Comparison of ENCODE assay signal across 33 mouse cellular contexts in genomic region chr19:59276354-59276753, GRCm38 (mm10). TPM values are rescaled to one million over a fixed set of nuclear protein-coding genes. Genes with fewer than 3 reads are reported as not detected.
DNase-seq lines count a peak whose midpoint lies in the region; ATAC-seq and TF ChIP-seq lines count a peak whose summit lies in the region.
"Had no signal": no experiment of that assay in that cellular context is flagged by ENCODE, and none has a peak within 500 bp of the region (broad histone marks: within the 10 kb centered on the region; RNA-seq: fewer than 3 reads in every experiment).

No protein-coding gene starts in this region.

- H3K4me3 ChIP-seq in embryonic facial prominence, embryonic 12.5 days, result no peak overlapping the region
- H3K4me3 ChIP-seq in embryonic facial prominence, embryonic 10.5 days, result no peak overlapping the region
- no peak overlapping the region for H3K4me3 ChIP-seq in hindbrain, embryonic 13.5 days
- no peak overlapping the region for H3K4me3 ChIP-seq in hindbrain, postnatal 0 days (ENCODE audit: low read length)
- H3K4me3 ChIP-seq in neural tube, embryonic 15.5 days (replicated peaks), result no peak overlapping the region
- H3K4me3 ChIP-seq: forebrain, embryonic 12.5 days; heart, embryonic 15.5 days; kidney, embryonic 15.5 days; limb, embryonic 13.5 days had no signal

- no peaks in the 10 kb centered on the region for H3K4me1 ChIP-seq in embryonic facial prominence, embryonic 12.5 days
- peaks cover 3% of the 10 kb centered on the region; the same call in 1 of the 2 replicates for H3K4me1 ChIP-seq in embryonic facial prominence, embryonic 10.5 days
- peaks cover 13% of the 10 kb centered on the region; the same call in 1 of the 2 replicates for H3K4me1 ChIP-seq in hindbrain, embryonic 13.5 days (replicated peaks)
- H3K4me1 ChIP-seq in hindbrain, postnatal 0 days (ENCODE audit: insufficient read depth, low read length), result no peaks in the 10 kb centered on the region
- H3K4me1 ChIP-seq in neural tube, embryonic 15.5 days, result no peaks in the 10 kb centered on the region
- H3K4me1 ChIP-seq: forebrain, embryonic 12.5 days; heart, embryonic 15.5 days; kidney, embryonic 15.5 days; limb, embryonic 13.5 days had no signal

- H3K4me2 ChIP-seq in embryonic facial prominence, embryonic 12.5 days (replicated peaks), result no peak overlapping the region
- no peak overlapping the region for H3K4me2 ChIP-seq in hindbrain, embryonic 13.5 days
- no peak overlapping the region for H3K4me2 ChIP-seq in hindbrain, postnatal 0 days (ENCODE audit: low read depth, low read length)
- no peak overlapping the region for H3K4me2 ChIP-seq in neural tube, embryonic 15.5 days
- H3K4me2 ChIP-seq: forebrain, embryonic 12.5 days; heart, embryonic 15.5 days; kidney, embryonic 15.5 days; limb, embryonic 13.5 days; lung, embryonic 14.5 days had no signal

- no peak for DNase-seq in embryonic facial prominence, embryonic 10.5 days (ENCODE audit: low spot score)
- no peak for DNase-seq in hindbrain, postnatal 0 days (ENCODE audit: low spot score)
- peak; percentile 32 for DNase-seq in neural tube, embryonic 10.5 days (ENCODE audit: extremely low spot score, low spot score)
- no peak for DNase-seq in urinary bladder, postnatal 4 days (ENCODE audit: low spot score in 2 of 2)
- DNase-seq: adrenal gland, postnatal 14 days; cerebellum, adult 11 months; cerebellum, adult 9-10 months; forebrain, postnatal 0 days; gastrocnemius, postnatal 10 days; heart, postnatal 4 days; kidney, adult 18-20 months; kidney, postnatal 25 days; lung, embryonic 14.5 days; lung, postnatal 14 days; midbrain, embryonic 14.5 days; thymus, adult 2 months; thymus, postnatal 36 days had no signal

- no peak for TF ChIP-seq CTCF in hindbrain, postnatal 0 days (IDR thresholded peaks at IDR 0.05; ENCODE audit: low read depth)

- H3K27ac ChIP-seq in embryonic facial prominence, embryonic 12.5 days, result no peak overlapping the region
- H3K27ac ChIP-seq in embryonic facial prominence, embryonic 10.5 days (replicated peaks), result no peak overlapping the region
- no peak overlapping the region for H3K27ac ChIP-seq in hindbrain, embryonic 13.5 days
- no peak overlapping the region for H3K27ac ChIP-seq in hindbrain, postnatal 0 days
- H3K27ac ChIP-seq in neural tube, embryonic 15.5 days (replicated peaks), result no peak overlapping the region
- H3K27ac ChIP-seq: forebrain, embryonic 12.5 days; heart, embryonic 15.5 days; kidney, embryonic 15.5 days; limb, embryonic 13.5 days; liver, embryonic 14.5 days had no signal

- no peaks in the 10 kb centered on the region for H3K27me3 ChIP-seq in embryonic facial prominence, embryonic 12.5 days
- no peaks in the 10 kb centered on the region for H3K27me3 ChIP-seq in embryonic facial prominence, embryonic 10.5 days (replicated peaks; ENCODE audit: low read depth, poor library complexity, severe bottlenecking)
- H3K27me3 ChIP-seq in hindbrain, embryonic 13.5 days, result no peaks in the 10 kb centered on the region
- no peaks in the 10 kb centered on the region for H3K27me3 ChIP-seq in hindbrain, postnatal 0 days (ENCODE audit: insufficient read depth, low read length)
- no peaks in the 10 kb centered on the region for H3K27me3 ChIP-seq in neural tube, embryonic 15.5 days (replicated peaks)
- H3K27me3 ChIP-seq: forebrain, embryonic 12.5 days; heart, embryonic 15.5 days; kidney, embryonic 15.5 days; limb, embryonic 13.5 days had no signal

- no peak overlapping the region for H3K9ac ChIP-seq in embryonic facial prominence, embryonic 12.5 days
- no peak overlapping the region for H3K9ac ChIP-seq in hindbrain, embryonic 13.5 days
- no peak overlapping the region for H3K9ac ChIP-seq in hindbrain, postnatal 0 days (replicated peaks; ENCODE audit: low read length)
- no peak overlapping the region for H3K9ac ChIP-seq in neural tube, embryonic 15.5 days (replicated peaks)
- H3K9ac ChIP-seq: forebrain, embryonic 12.5 days; forebrain, postnatal 0 days; heart, embryonic 15.5 days; kidney, embryonic 15.5 days; limb, embryonic 13.5 days; liver, embryonic 14.5 days; lung, embryonic 14.5 days had no signal

- 0 out of 2 replicates have a peak, but pooled peaks have one; percentile 15 for ATAC-seq in embryonic facial prominence, embryonic 12.5 days (ENCODE audit: insufficient number of reproducible peaks, insufficient read depth, low FRiP score, low TSS enrichment)
- 0 out of 2 replicates have a peak, but pooled peaks have one; percentile 24 for ATAC-seq in hindbrain, embryonic 13.5 days (ENCODE audit: low FRiP score)
- ATAC-seq in hindbrain, postnatal 0 days, result no peak
- ATAC-seq in neural tube, embryonic 15.5 days (ENCODE audit: low FRiP score), result no peak
- ATAC-seq: CD4-positive, CD25-positive, alpha-beta regulatory T cell, adult 4 months; forebrain, postnatal 0 days had no signal

- no peaks in the 10 kb centered on the region for H3K9me3 ChIP-seq in embryonic facial prominence, embryonic 12.5 days
- no peaks in the 10 kb centered on the region for H3K9me3 ChIP-seq in embryonic facial prominence, embryonic 10.5 days
- no peaks in the 10 kb centered on the region for H3K9me3 ChIP-seq in hindbrain, embryonic 13.5 days
- H3K9me3 ChIP-seq in hindbrain, postnatal 0 days (ENCODE audit: low read length), result no peaks in the 10 kb centered on the region
- no peaks in the 10 kb centered on the region for H3K9me3 ChIP-seq in neural tube, embryonic 15.5 days (replicated peaks)
- H3K9me3 ChIP-seq: forebrain, embryonic 12.5 days; heart, embryonic 15.5 days; kidney, embryonic 15.5 days; limb, embryonic 13.5 days had no signal

- no peaks in the 10 kb centered on the region for H3K36me3 ChIP-seq in embryonic facial prominence, embryonic 12.5 days
- H3K36me3 ChIP-seq in embryonic facial prominence, embryonic 10.5 days (replicated peaks), result 0 out of 2 replicates have a peak, but pooled peaks cover 10% of the 10 kb centered on the region
- H3K36me3 ChIP-seq in hindbrain, embryonic 13.5 days, result peaks cover 5% of the 10 kb centered on the region; the same call in 1 of the 2 replicates
- no peaks in the 10 kb centered on the region for H3K36me3 ChIP-seq in hindbrain, postnatal 0 days (ENCODE audit: insufficient read depth, low read length)
- H3K36me3 ChIP-seq in neural tube, embryonic 15.5 days, result no peaks in the 10 kb centered on the region
- H3K36me3 ChIP-seq: heart, embryonic 15.5 days; limb, embryonic 13.5 days had no signal

- 80% methylated on average over 7 of the region's 7 CpGs for WGBS in embryonic facial prominence, embryonic 12.5 days
- WGBS in embryonic facial prominence, embryonic 10.5 days, result 86% methylated on average over 7 of the region's 7 CpGs
- 74% methylated on average over 7 of the region's 7 CpGs for WGBS in hindbrain, embryonic 13.5 days
- 67% methylated on average over 7 of the region's 7 CpGs for WGBS in hindbrain, postnatal 0 days
- WGBS in neural tube, embryonic 15.5 days, result 78% methylated on average over 7 of the region's 7 CpGs

RNA-seq across cellular contexts. Expression of gene Slc18a2, which starts 15.7 kb away (rescaled TPM):
- 8.1 and 10.4 TPM in 2 replicates for polyA plus RNA-seq in embryonic facial prominence, embryonic 12.5 days (2016; fragmentation: Nextera tagmentation; extraction: Ambion mirVana)
- polyA plus RNA-seq in embryonic facial prominence, embryonic 10.5 days (2016; fragmentation: Nextera tagmentation; extraction: Ambion mirVana), result 11.2 and 12.8 TPM in 2 replicates
- 15.1 and 16.3 TPM in 2 replicates for polyA plus RNA-seq in hindbrain, embryonic 13.5 days (2015; fragmentation: Nextera tagmentation; extraction: Ambion mirVana)
- 11.4 and 13.7 TPM in 2 replicates for total RNA-seq in hindbrain, postnatal 0 days (2014; rRNA removed)
- 21.3 and 21.7 TPM in 2 replicates for polyA plus RNA-seq in hindbrain, postnatal 0 days (2015; fragmentation: Nextera tagmentation; extraction: Ambion mirVana)
- polyA plus RNA-seq in neural tube, embryonic 15.5 days (2015; fragmentation: Nextera tagmentation; extraction: Ambion mirVana), result 9.5 and 9.6 TPM in 2 replicates

RNA-seq across cellular contexts. Expression of gene Rps12-ps3, which starts 45.7 kb away (rescaled TPM):
- 5.6 and 24.4 TPM in 2 replicates for polyA plus RNA-seq in embryonic facial prominence, embryonic 12.5 days (2016; fragmentation: Nextera tagmentation; extraction: Ambion mirVana)
- 7.5 and 33.5 TPM in 2 replicates for polyA plus RNA-seq in embryonic facial prominence, embryonic 10.5 days (2016; fragmentation: Nextera tagmentation; extraction: Ambion mirVana)
- polyA plus RNA-seq in hindbrain, embryonic 13.5 days (2015; fragmentation: Nextera tagmentation; extraction: Ambion mirVana), result 5.4 and 8.9 TPM in 2 replicates
- 47.7 and 63.1 TPM in 2 replicates for total RNA-seq in hindbrain, postnatal 0 days (2014; rRNA removed)
- polyA plus RNA-seq in hindbrain, postnatal 0 days (2015; fragmentation: Nextera tagmentation; extraction: Ambion mirVana), result 4.5 and 13.9 TPM in 2 replicates
- 4.0 and 5.5 TPM in 2 replicates for polyA plus RNA-seq in neural tube, embryonic 15.5 days (2015; fragmentation: Nextera tagmentation; extraction: Ambion mirVana)

RNA-seq across cellular contexts. Expression of gene Kcnk18, which starts 57.3 kb away (rescaled TPM):
- polyA plus RNA-seq in embryonic facial prominence, embryonic 12.5 days (2016; fragmentation: Nextera tagmentation; extraction: Ambion mirVana), result not detected in 2 replicates
- 0.04 TPM in 1 of 2 replicates, not detected in the other for polyA plus RNA-seq in embryonic facial prominence, embryonic 10.5 days (2016; fragmentation: Nextera tagmentation; extraction: Ambion mirVana)
- polyA plus RNA-seq in hindbrain, embryonic 13.5 days (2015; fragmentation: Nextera tagmentation; extraction: Ambion mirVana), result not detected in 2 replicates
- not detected in 2 replicates for total RNA-seq in hindbrain, postnatal 0 days (2014; rRNA removed)
- polyA plus RNA-seq in hindbrain, postnatal 0 days (2015; fragmentation: Nextera tagmentation; extraction: Ambion mirVana), result 0.05 TPM in 1 of 2 replicates, not detected in the other
- 0.14 and 0.27 TPM in 2 replicates for polyA plus RNA-seq in neural tube, embryonic 15.5 days (2015; fragmentation: Nextera tagmentation; extraction: Ambion mirVana)
- total RNA-seq: adrenal gland, postnatal 14 days; common myeloid progenitor, adult 5-6 weeks; forebrain, postnatal 0 days; gastrocnemius, postnatal 10 days; heart, postnatal 4 days; layer of hippocampus, adult 18-20 months; layer of hippocampus, postnatal 10 days; left cerebral cortex, adult 18-20 months; left cerebral cortex, postnatal 14 days; monocyte, adult 5-6 weeks had no signal
- polyA plus RNA-seq: CD4-positive, CD25-positive, alpha-beta regulatory T cell, adult 4 months; forebrain, embryonic 12.5 days; gonadal fat pad, adult 2 months; heart, embryonic 15.5 days; kidney, embryonic 15.5 days; liver, embryonic 14.5 days; lung, embryonic 14.5 days; midbrain, embryonic 14.5 days; thymus, adult 2 months had no signal

Comparison
In these comparisons a context has a peak if more than half of its experiments do, and no peak if none do; other contexts are left out.
1. ATAC-seq: peak in embryonic facial prominence, embryonic 12.5 days (single experiment) and hindbrain, embryonic 13.5 days (single experiment); none in hindbrain, postnatal 0 days (single experiment) and neural tube, embryonic 15.5 days (single experiment).